Mouse (Mus musculus) myocyte (in vitro differentiated cells): Measurements from ENCODE around the gene Zbtb38. TPM values are rescaled to one million over a fixed set of nuclear protein-coding genes. Genes with fewer than 3 reads are reported as not detected.
A peak's percentile ranks its signal among the peaks of the same experiment; 100 is the strongest.

ENCODE experiments used
- H3K27me3 ChIP-seq: one replicate; pipeline ENCODE4 v1.6.1; 2011; ENCODE audit not compliant: control insufficient read depth, insufficient read depth, insufficient read length
- H3K36me3 ChIP-seq: one replicate; pipeline ENCODE4 v1.6.1; 2011; ENCODE audit not compliant: control insufficient read depth, insufficient read depth
- H3K4me2 ChIP-seq: one replicate; pipeline ENCODE4 v1.6.1; 2011; ENCODE audit warnings: low read depth, control low read depth
- H3K4me3 ChIP-seq: one replicate; pipeline ENCODE4 v1.5.1; 2011; ENCODE audit warnings: mild to moderate bottlenecking, control low read depth, moderate library complexity
- H3K79me2 ChIP-seq: one replicate; pipeline ENCODE4 v1.6.1; 2011; ENCODE audit not compliant: control insufficient read depth, insufficient read depth
- H3ac ChIP-seq: one replicate; pipeline ENCODE4 v1.6.1; 2011; ENCODE audit not compliant: control insufficient read depth, insufficient read length
- CEBPB ChIP-seq: IDR thresholded peaks from 2 replicates; pipeline ENCODE4 v1.6.1; 2011; ENCODE audit warnings: mild to moderate bottlenecking, moderate library complexity; ENCODE audit not compliant: poor library complexity, insufficient read depth, severe bottlenecking
- E2F4 ChIP-seq: IDR thresholded peaks from one replicate; pipeline ENCODE4 v1.6.1; 2011; ENCODE audit warnings: mild to moderate bottlenecking, control low read depth, moderate library complexity; ENCODE audit not compliant: insufficient read depth
- MAX ChIP-seq: IDR thresholded peaks from one replicate; pipeline ENCODE4 v1.6.1; 2011; ENCODE audit warnings: low read depth, mild to moderate bottlenecking, control low read depth
- MYOD1 ChIP-seq, 3 experiments: IDR thresholded peaks; one replicate each; pipeline ENCODE4 v1.6.1; 2011; ENCODE audit warnings: control low read depth in 2 of 3, low read depth in 2 of 3, mild to moderate bottlenecking in 2 of 3, moderate library complexity in 1 of 3; ENCODE audit not compliant: insufficient read length in 2 of 3, control insufficient read depth in 1 of 3
- MYOG ChIP-seq, 3 experiments: IDR thresholded peaks; one replicate each; pipeline ENCODE4 v1.6.1; 2011; ENCODE audit warnings: control low read depth in 2 of 3, low read depth in 2 of 3, mild to moderate bottlenecking in 2 of 3; ENCODE audit not compliant: insufficient read length in 2 of 3, control insufficient read depth in 1 of 3, insufficient read depth in 1 of 3
- POLR2A ChIP-seq: IDR thresholded peaks from one replicate; pipeline ENCODE4 v1.6.1; 2011; ENCODE audit warnings: low read depth, mild to moderate bottlenecking, control low read depth, moderate library complexity; ENCODE audit not compliant: insufficient read length
- POLR2AphosphoS2 ChIP-seq: IDR thresholded peaks from one replicate; pipeline ENCODE4 v1.6.1; 2011; ENCODE audit warnings: low read depth, control low read depth; ENCODE audit not compliant: insufficient read length
- REST ChIP-seq: IDR thresholded peaks from one replicate; pipeline ENCODE4 v1.6.1; 2011; ENCODE audit warnings: mild to moderate bottlenecking, control low read depth, moderate library complexity; ENCODE audit not compliant: insufficient read depth, insufficient read length
- SRF ChIP-seq: IDR thresholded peaks from one replicate; pipeline ENCODE4 v1.6.1; 2011; ENCODE audit warnings: low read depth; ENCODE audit not compliant: control insufficient read depth, insufficient read length
- TCF12 ChIP-seq: IDR thresholded peaks from one replicate; pipeline ENCODE4 v1.6.1; 2011; ENCODE audit warnings: mild to moderate bottlenecking, control low read depth; ENCODE audit not compliant: poor library complexity, insufficient read depth, severe bottlenecking
- TCF3 ChIP-seq: IDR thresholded peaks from one replicate; pipeline ENCODE4 v1.6.1; 2011; ENCODE audit warnings: low read depth, control low read depth; ENCODE audit not compliant: insufficient read length
- USF1 ChIP-seq: IDR thresholded peaks from one replicate; pipeline ENCODE4 v1.6.1; 2011; ENCODE audit warnings: low read depth, mild to moderate bottlenecking, control low read depth, moderate library complexity
- polyA plus RNA-seq: library from polyadenylated mRNA; unstranded; fragments of >200 nt; fragmentation: generic; extraction: Trizol; gene quantifications from one replicate; pipeline ENCODE4 v1.2.1, GENCODE M21; 2012; ENCODE audit warnings: missing spikeins

Gene Zbtb38
- polyA plus RNA-seq, 1 experiment, result 9.1 TPM

- no peak overlapping the region for H3K4me2 ChIP-seq
- no peaks in the 10 kb centered on the region for H3K79me2 ChIP-seq
- no peaks in the 10 kb centered on the region for H3K27me3 ChIP-seq
- H3ac ChIP-seq, result no peak overlapping the region
- no peak overlapping the region for H3K4me3 ChIP-seq
- no peaks in the 10 kb centered on the region for H3K36me3 ChIP-seq
- TF ChIP-seq TCF12 (no peak), TCF3 (no peak), MYOG (IDR thresholded peaks at IDR 0.05; ENCODE audit: control insufficient read depth in 1 of 3, insufficient read depth in 1 of 3, insufficient read length in 2 of 3, low read depth in 2 of 3) (no peak), CEBPB (no peak), MYOD1 (IDR thresholded peaks at IDR 0.05; ENCODE audit: control insufficient read depth in 1 of 3, insufficient read length in 2 of 3, low read depth in 2 of 3) (no peak), SRF (no peak), MAX (no peak), USF1 (no peak), E2F4 (no peak), POLR2A (no peak)
Measured at GRCm38 (mm10) chr9:96659801-96660200, 92.8 kb downstream of the Zbtb38 start.

DNA sequence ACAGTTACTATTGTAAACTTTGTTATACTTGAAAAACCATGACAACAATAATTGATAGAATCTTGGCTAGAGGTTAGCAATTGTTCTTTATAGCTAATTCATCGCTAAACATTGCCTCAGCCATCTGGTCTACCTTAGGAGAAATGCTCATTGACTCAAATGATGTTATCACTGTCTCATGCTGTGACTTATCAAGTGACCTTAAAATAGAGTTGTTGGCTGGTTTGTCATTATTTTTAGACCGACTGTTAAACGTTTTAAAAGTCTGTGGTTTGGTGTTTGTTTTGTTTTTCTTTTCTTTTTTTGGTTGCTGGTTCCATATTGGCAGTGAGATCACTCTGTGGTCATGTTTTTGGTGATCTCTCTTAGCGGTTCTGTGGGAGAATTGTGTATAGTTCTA, 99.1 kb downstream of the Zbtb38 start:
- Histone ChIP-seq H3K36me3 (no peaks in the 10 kb centered on the region), H3K4me3 (no peak overlapping the region), H3ac (no peak overlapping the region), H3K79me2 (no peaks in the 10 kb centered on the region), H3K4me2 (peak overlapping the region; percentile 14), H3K27me3 (no peaks in the 10 kb centered on the region)
- TF ChIP-seq MYOD1 (IDR thresholded peaks at IDR 0.05; ENCODE audit: control insufficient read depth in 1 of 3, insufficient read length in 2 of 3, low read depth in 2 of 3) (no peak), TCF3 (no peak), E2F4 (no peak), REST (no peak), TCF12 (no peak), POLR2A (no peak), MAX (no peak), POLR2AphosphoS2 (no peak), USF1 (no peak), SRF (no peak), MYOG (IDR thresholded peaks at IDR 0.05; ENCODE audit: control insufficient read depth in 1 of 3, insufficient read depth in 1 of 3, insufficient read length in 2 of 3, low read depth in 2 of 3) (no peak), CEBPB (no peak)

DNA sequence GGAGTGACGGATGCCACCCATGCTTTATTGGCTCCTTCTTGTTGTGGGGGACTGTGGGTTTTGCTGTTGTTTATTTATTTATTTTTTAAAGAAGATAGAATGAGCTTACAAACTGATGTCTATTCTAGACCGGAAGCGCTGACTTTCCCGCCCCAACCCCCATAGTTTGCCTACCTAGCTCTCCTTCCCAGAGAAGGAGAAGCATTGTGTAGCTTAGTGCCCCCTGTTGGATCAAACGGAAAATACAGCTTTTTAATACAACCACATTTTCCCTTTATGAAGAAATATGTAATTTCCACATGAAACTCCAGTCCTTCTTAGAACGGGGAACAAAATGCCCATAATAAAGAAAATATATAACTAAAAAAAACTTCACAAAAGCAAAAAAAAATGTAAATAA, 99.9 kb downstream of the Zbtb38 start:
- Histone ChIP-seq H3K4me3 (no peak overlapping the region), H3K79me2 (no peaks in the 10 kb centered on the region), H3K36me3 (no peaks in the 10 kb centered on the region), H3ac (no peak overlapping the region), H3K27me3 (no peaks in the 10 kb centered on the region), H3K4me2 (no peak overlapping the region)
- no peak for TF ChIP-seq MYOD1 (IDR thresholded peaks at IDR 0.05; ENCODE audit: control insufficient read depth in 1 of 3, insufficient read length in 2 of 3, low read depth in 2 of 3)
- no peak for TF ChIP-seq MAX
- TF ChIP-seq SRF, result no peak
- no peak for TF ChIP-seq CEBPB
- TF ChIP-seq USF1, result no peak
- TF ChIP-seq REST, result no peak
- no peak for TF ChIP-seq TCF3
- TF ChIP-seq MYOG (IDR thresholded peaks at IDR 0.05; ENCODE audit: control insufficient read depth in 1 of 3, insufficient read depth in 1 of 3, insufficient read length in 2 of 3, low read depth in 2 of 3), result no peak
- TF ChIP-seq POLR2AphosphoS2, result no peak
- TF ChIP-seq E2F4, result no peak
- no peak for TF ChIP-seq TCF12
- TF ChIP-seq POLR2A, result no peak

- Histone ChIP-seq H3K4me3 (no peak overlapping the region), H3K79me2 (no peaks in the 10 kb centered on the region), H3K36me3 (no peaks in the 10 kb centered on the region), H3K4me2 (no peak overlapping the region), H3K27me3 (no peaks in the 10 kb centered on the region), H3ac (no peak overlapping the region)
- no peak for TF ChIP-seq POLR2A
- no peak for TF ChIP-seq CEBPB
- no peak for TF ChIP-seq E2F4
- TF ChIP-seq REST, result no peak
- no peak for TF ChIP-seq TCF3
- TF ChIP-seq POLR2AphosphoS2, result no peak
Measured at GRCm38 (mm10) chr9:96650807-96651206, 101.8 kb downstream of the Zbtb38 start.

DNA sequence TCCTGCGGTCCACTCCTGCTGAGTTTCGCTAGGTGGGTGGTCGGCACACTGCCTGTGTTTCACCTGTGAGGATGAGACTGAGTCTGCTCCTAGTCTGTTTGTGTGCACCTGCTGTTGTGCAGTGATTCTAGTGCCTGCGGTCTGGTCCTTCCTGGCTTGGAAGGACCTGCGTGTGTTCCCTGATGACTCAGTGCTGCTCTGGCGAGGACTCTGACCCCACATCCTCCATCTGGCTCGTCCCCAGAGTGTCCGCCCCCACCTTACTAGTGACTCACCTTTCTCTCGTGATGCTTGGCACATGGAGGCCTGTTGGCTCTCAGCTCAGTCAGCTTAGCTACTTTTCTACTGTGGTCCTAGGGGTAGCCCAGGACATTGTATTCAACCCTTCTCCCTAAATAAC, 102.7 kb downstream of the Zbtb38 start:
- no peak overlapping the region for H3K4me3 ChIP-seq
- H3K27me3 ChIP-seq, result no peaks in the 10 kb centered on the region
- no peaks in the 10 kb centered on the region for H3K36me3 ChIP-seq
- H3K4me2 ChIP-seq, result no peak overlapping the region
- no peaks in the 10 kb centered on the region for H3K79me2 ChIP-seq
- TF ChIP-seq MYOD1 (IDR thresholded peaks at IDR 0.05; ENCODE audit: control insufficient read depth in 1 of 3, insufficient read length in 2 of 3, low read depth in 2 of 3), result peak in 2 of 3 experiments; percentile 30 to 86
- no peak for TF ChIP-seq TCF3
- TF ChIP-seq TCF12, result no peak
- TF ChIP-seq POLR2AphosphoS2, result no peak
- TF ChIP-seq MYOG (IDR thresholded peaks at IDR 0.05; ENCODE audit: control insufficient read depth in 1 of 3, insufficient read depth in 1 of 3, insufficient read length in 2 of 3, low read depth in 2 of 3), result peak in 1 of 3 experiments; percentile 26
- no peak for TF ChIP-seq CEBPB
- no peak overlapping the region for H3ac ChIP-seq
